Mouse (Mus musculus): ENCODE measurements around the gene Dgat2. TPM values are rescaled to one million over a fixed set of nuclear protein-coding genes. Genes with fewer than 3 reads are reported as not detected.

Gene Dgat2
- polyA plus RNA-seq, 1 experiment from 2014 or later = 15.0 TPM

- Histone ChIP-seq H3K9ac (no peak overlapping the region), H3K4me2 (replicated peaks) (no peak overlapping the region), H3K27me3 (no peaks in the 10 kb centered on the region), H3K4me3 (no peak overlapping the region), H3K9me3 (no peaks in the 10 kb centered on the region), H3K27ac (no peak overlapping the region), H3K4me1 (peaks cover 8% of the 10 kb centered on the region), H3K36me3 (no peaks in the 10 kb centered on the region)
- WGBS = 59% methylated on average over 10 of the region's 10 CpGs
- ATAC-seq (ENCODE audit: low FRiP score, low read depth) = no peak
Observed at GRCm38 (mm10) chr7:99171730-99172463, 10.6 kb downstream of the Dgat2 start.

- no peaks in the 10 kb centered on the region for H3K9me3 ChIP-seq
- no peak for ATAC-seq (ENCODE audit: low FRiP score, low read depth)
- peaks cover 16% of the 10 kb centered on the region for H3K4me1 ChIP-seq
- H3K36me3 ChIP-seq = no peaks in the 10 kb centered on the region
- H3K4me3 ChIP-seq = no peak overlapping the region
- no peak overlapping the region for H3K4me2 ChIP-seq (replicated peaks)
- H3K27me3 ChIP-seq = no peaks in the 10 kb centered on the region
- WGBS = 91% methylated on average over 6 of the region's 6 CpGs
- H3K27ac ChIP-seq = no peak overlapping the region
- no peak overlapping the region for H3K9ac ChIP-seq
Observed at GRCm38 (mm10) chr7:99170519-99170918, 12.0 kb downstream of the Dgat2 start.

- Histone ChIP-seq H3K4me3 (no peak overlapping the region), H3K27me3 (no peaks in the 10 kb centered on the region)
- no peak for ATAC-seq (ENCODE audit: low FRiP score, low read depth)
Observed at GRCm38 (mm10) chr7:99169717-99170403, 12.7 kb downstream of the Dgat2 start.

GRCm38 (mm10) chr7:99168756-99169155 lies 13.8 kb downstream of the Dgat2 start:
- Histone ChIP-seq H3K9ac (no peak overlapping the region), H3K9me3 (no peaks in the 10 kb centered on the region), H3K27me3 (no peaks in the 10 kb centered on the region), H3K4me3 (no peak overlapping the region), H3K4me1 (peaks cover 13% of the 10 kb centered on the region), H3K36me3 (no peaks in the 10 kb centered on the region), H3K27ac (no peak overlapping the region), H3K4me2 (replicated peaks) (no peak overlapping the region)
- ATAC-seq (ENCODE audit: low FRiP score, low read depth) = no peak
- WGBS = 82% methylated on average over 6 of the region's 6 CpGs

More at GRCm38 (mm10) chr7:99169717-99170403, 12.7 kb downstream of the Dgat2 start:
- no peaks in the 10 kb centered on the region for H3K36me3 ChIP-seq
- no peak overlapping the region for H3K4me2 ChIP-seq (replicated peaks)
- WGBS = 65% methylated on average over 9 of the region's 9 CpGs
- no peak overlapping the region for H3K27ac ChIP-seq
- peaks cover 13% of the 10 kb centered on the region for H3K4me1 ChIP-seq
- H3K9ac ChIP-seq = no peak overlapping the region
- no peaks in the 10 kb centered on the region for H3K9me3 ChIP-seq

- no peak for ATAC-seq (ENCODE audit: low FRiP score, low read depth)
- 53% methylated on average over 5 of the region's 5 CpGs for WGBS
- no peak overlapping the region for H3K27ac ChIP-seq
- H3K27me3 ChIP-seq = no peaks in the 10 kb centered on the region
- no peaks in the 10 kb centered on the region for H3K9me3 ChIP-seq
- H3K36me3 ChIP-seq = no peaks in the 10 kb centered on the region
- peaks cover 10% of the 10 kb centered on the region for H3K4me1 ChIP-seq
- H3K9ac ChIP-seq = no peak overlapping the region
- H3K4me3 ChIP-seq = no peak overlapping the region
- H3K4me2 ChIP-seq (replicated peaks) = no peak overlapping the region
Observed at GRCm38 (mm10) chr7:99167939-99168338, 14.6 kb downstream of the Dgat2 start.

- Histone ChIP-seq H3K4me1 (0 out of 2 replicates have a peak, but pooled peaks cover 7% of the 10 kb centered on the region), H3K27ac (no peak overlapping the region), H3K27me3 (no peaks in the 10 kb centered on the region), H3K9ac (no peak overlapping the region), H3K9me3 (no peaks in the 10 kb centered on the region), H3K4me2 (replicated peaks) (no peak overlapping the region), H3K4me3 (no peak overlapping the region), H3K36me3 (no peaks in the 10 kb centered on the region)
- WGBS = 69% methylated on average over 8 of the region's 8 CpGs
- ATAC-seq (ENCODE audit: low FRiP score, low read depth) = no peak
Observed at GRCm38 (mm10) chr7:99166159-99166558, 16.4 kb downstream of the Dgat2 start.

- 73% methylated on average over 7 of the region's 7 CpGs for WGBS
- H3K4me1 ChIP-seq = 0 out of 2 replicates have a peak, but pooled peaks cover 7% of the 10 kb centered on the region
Observed at GRCm38 (mm10) chr7:99164873-99165410, 17.6 kb downstream of the Dgat2 start.

GRCm38 (mm10) chr7:99162462-99162861 lies 20.1 kb downstream of the Dgat2 start:
- H3K9me3 ChIP-seq = no peaks in the 10 kb centered on the region
- ATAC-seq (ENCODE audit: low FRiP score, low read depth) = no peak
- H3K4me2 ChIP-seq (replicated peaks) = no peak overlapping the region
- H3K27ac ChIP-seq = no peak overlapping the region
- H3K9ac ChIP-seq = no peak overlapping the region
- 0 out of 2 replicates have a peak, but pooled peaks cover 7% of the 10 kb centered on the region for H3K4me1 ChIP-seq
- no peak overlapping the region for H3K4me3 ChIP-seq
- WGBS = 89% methylated on average over 7 of the region's 7 CpGs
- H3K36me3 ChIP-seq = no peaks in the 10 kb centered on the region
- no peaks in the 10 kb centered on the region for H3K27me3 ChIP-seq

More at GRCm38 (mm10) chr7:99164873-99165410, 17.6 kb downstream of the Dgat2 start:
- H3K4me2 ChIP-seq (replicated peaks) = no peak overlapping the region
- no peak for ATAC-seq (ENCODE audit: low FRiP score, low read depth)
- no peak overlapping the region for H3K4me3 ChIP-seq
- no peaks in the 10 kb centered on the region for H3K27me3 ChIP-seq
- no peaks in the 10 kb centered on the region for H3K9me3 ChIP-seq
- H3K27ac ChIP-seq = no peak overlapping the region; the same call in 1 of the 2 replicates
- H3K9ac ChIP-seq = no peak overlapping the region
- H3K36me3 ChIP-seq = no peaks in the 10 kb centered on the region

GRCm38 (mm10) chr7:99161961-99162360 lies 20.6 kb downstream of the Dgat2 start:
- no peaks in the 10 kb centered on the region for H3K9me3 ChIP-seq
- no peak overlapping the region for H3K4me3 ChIP-seq
- H3K9ac ChIP-seq = no peak overlapping the region
- 76% methylated on average over 11 of the region's 11 CpGs for WGBS
- no peaks in the 10 kb centered on the region for H3K36me3 ChIP-seq
- ATAC-seq (ENCODE audit: low FRiP score, low read depth) = no peak
- H3K27me3 ChIP-seq = no peaks in the 10 kb centered on the region
- no peak overlapping the region for H3K4me2 ChIP-seq (replicated peaks)
- 0 out of 2 replicates have a peak, but pooled peaks cover 7% of the 10 kb centered on the region for H3K4me1 ChIP-seq
- no peak overlapping the region for H3K27ac ChIP-seq

- Histone ChIP-seq H3K9me3 (no peaks in the 10 kb centered on the region), H3K36me3 (no peaks in the 10 kb centered on the region)
- ATAC-seq (ENCODE audit: low FRiP score, low read depth) = no peak
Observed at GRCm38 (mm10) chr7:99161529-99161928, 21.0 kb downstream of the Dgat2 start.

GRCm38 (mm10) chr7:99160995-99161394 lies 21.5 kb downstream of the Dgat2 start:
- Histone ChIP-seq H3K27ac (no peak overlapping the region), H3K27me3 (no peaks in the 10 kb centered on the region), H3K36me3 (no peaks in the 10 kb centered on the region), H3K4me2 (replicated peaks) (no peak overlapping the region), H3K4me3 (no peak overlapping the region), H3K9me3 (no peaks in the 10 kb centered on the region), H3K4me1 (peaks cover 10% of the 10 kb centered on the region), H3K9ac (no peak overlapping the region)
- ATAC-seq (ENCODE audit: low FRiP score, low read depth) = no peak
- WGBS = 77% methylated on average over 7 of the region's 7 CpGs

More at GRCm38 (mm10) chr7:99161529-99161928, 21.0 kb downstream of the Dgat2 start:
- Histone ChIP-seq H3K9ac (no peak overlapping the region), H3K27ac (no peak overlapping the region), H3K4me2 (replicated peaks) (no peak overlapping the region), H3K4me3 (no peak overlapping the region), H3K27me3 (no peaks in the 10 kb centered on the region), H3K4me1 (0 out of 2 replicates have a peak, but pooled peaks cover 9% of the 10 kb centered on the region)
- WGBS = 51% methylated on average over 4 of the region's 4 CpGs

- Histone ChIP-seq H3K9ac (no peak overlapping the region), H3K4me3 (no peak overlapping the region), H3K4me2 (replicated peaks) (no peak overlapping the region), H3K4me1 (peaks cover 17% of the 10 kb centered on the region), H3K27ac (no peak overlapping the region), H3K27me3 (no peaks in the 10 kb centered on the region), H3K9me3 (no peaks in the 10 kb centered on the region), H3K36me3 (no peaks in the 10 kb centered on the region)
- WGBS = 79% methylated on average over 2 of the region's 2 CpGs
- no peak for ATAC-seq (ENCODE audit: low FRiP score, low read depth)
Observed at GRCm38 (mm10) chr7:99159446-99159845, 23.1 kb downstream of the Dgat2 start.

Data from limb, embryonic 13.5 days (tissue).